Mouse (Mus musculus): Measurements from ENCODE around the gene Vps9d1. TPM values are rescaled to one million over a fixed set of nuclear protein-coding genes. Genes with fewer than 3 reads are reported as not detected.
A peak's percentile ranks its signal among the peaks of the same experiment; 100 is the strongest.

Gene Vps9d1
- total and polyA plus RNA-seq, 2 experiments = 5.6 to 48.8 TPM

- H3K4me3 ChIP-seq (ENCODE audit: insufficient read depth, low read depth, low read length) = no peak overlapping the region
- peaks cover 42% of the 10 kb centered on the region for H3K4me1 ChIP-seq (ENCODE audit: control insufficient read depth, insufficient read depth, low read length)
- H3K27ac ChIP-seq (replicated peaks; ENCODE audit: insufficient read depth, low read depth, low read length) = peak overlapping the region; percentile 96
- peak; percentile 96 for DNase-seq (ENCODE audit: extremely low read depth, low read depth, low spot score)
- no peaks in the 10 kb centered on the region for H3K27me3 ChIP-seq (ENCODE audit: control insufficient read depth, insufficient read depth, low read length)
- TF ChIP-seq CTCF (IDR thresholded peaks at IDR 0.05; ENCODE audit: low read depth, low read length) (no peak), POLR2A (IDR thresholded peaks at IDR 0.05; ENCODE audit: extremely low read depth, insufficient read depth, low read length) (no peak)
- WGBS = 17% methylated on average over 7 of the region's 7 CpGs
- H3K9ac ChIP-seq (ENCODE audit: low read depth, low read length) = peak overlapping the region; percentile 51
- no peaks in the 10 kb centered on the region for H3K79me2 ChIP-seq (ENCODE audit: control insufficient read depth, insufficient read depth, low read length)
- H3K36me3 ChIP-seq (ENCODE audit: control insufficient read depth, insufficient read depth, low read length) = no peaks in the 10 kb centered on the region
Measured at GRCm38 (mm10) chr8:123242107-123242923, 11.8 kb downstream of the Vps9d1 start.

GRCm38 (mm10) chr8:123239398-123239797 lies 14.8 kb downstream of the Vps9d1 start:
- TF ChIP-seq POLR2A (IDR thresholded peaks at IDR 0.05; ENCODE audit: extremely low read depth, insufficient read depth, low read length) = no peak
- TF ChIP-seq CTCF (IDR thresholded peaks at IDR 0.05; ENCODE audit: low read depth, low read length) = no peak
- WGBS = 95% methylated on average over 10 of the region's 10 CpGs
- Histone ChIP-seq H3K9ac (ENCODE audit: low read depth, low read length) (no peak overlapping the region), H3K27me3 (ENCODE audit: control insufficient read depth, insufficient read depth, low read length) (no peaks in the 10 kb centered on the region), H3K27ac (replicated peaks; ENCODE audit: insufficient read depth, low read depth, low read length) (no peak overlapping the region), H3K36me3 (ENCODE audit: control insufficient read depth, insufficient read depth, low read length) (no peaks in the 10 kb centered on the region), H3K79me2 (ENCODE audit: control insufficient read depth, insufficient read depth, low read length) (peaks cover 5% of the 10 kb centered on the region; the same call in 1 of the 2 replicates), H3K4me1 (ENCODE audit: control insufficient read depth, insufficient read depth, low read length) (peaks cover 34% of the 10 kb centered on the region), H3K4me3 (ENCODE audit: insufficient read depth, low read depth, low read length) (no peak overlapping the region)
- no peak for DNase-seq (ENCODE audit: extremely low read depth, low read depth, low spot score)

GRCm38 (mm10) chr8:123235520-123236497 lies 18.3 kb downstream of the Vps9d1 start, which contains the start of gene Spata2l:
Spata2l (minus strand) TSS chr8:123236233.
- peak within 1 kb of the TSS; percentile 79 for H3K4me3 ChIP-seq (ENCODE audit: insufficient read depth, low read depth, low read length)
- H3K36me3 ChIP-seq (ENCODE audit: control insufficient read depth, insufficient read depth, low read length) = no peaks in the 10 kb centered on the region
- H3K79me2 ChIP-seq (ENCODE audit: control insufficient read depth, insufficient read depth, low read length) = peaks cover 5% of the 10 kb centered on the region; the same call in 1 of the 2 replicates
- peaks cover 17% of the 10 kb centered on the region for H3K4me1 ChIP-seq (ENCODE audit: control insufficient read depth, insufficient read depth, low read length)
- WGBS = under 1% methylated on average over 57 of the region's 57 CpGs
- H3K27ac ChIP-seq (replicated peaks; ENCODE audit: insufficient read depth, low read depth, low read length) = peak within 1 kb of the TSS; percentile 91
- TF ChIP-seq POLR2A (IDR thresholded peaks at IDR 0.05; ENCODE audit: extremely low read depth, insufficient read depth, low read length) (peak; percentile 87), CTCF (IDR thresholded peaks at IDR 0.05; ENCODE audit: low read depth, low read length) (peak; percentile 36; the same call in 1 of the 2 replicates)
- peak within 1 kb of the TSS; percentile 86 for H3K9ac ChIP-seq (ENCODE audit: low read depth, low read length)
- no peaks in the 10 kb centered on the region for H3K27me3 ChIP-seq (ENCODE audit: control insufficient read depth, insufficient read depth, low read length)
- peak; percentile 98 for DNase-seq (ENCODE audit: extremely low read depth, low read depth, low spot score)

GRCm38 (mm10) chr8:123234918-123235519 lies 19.1 kb downstream of the Vps9d1 start:
- Histone ChIP-seq H3K4me3 (ENCODE audit: insufficient read depth, low read depth, low read length) (peak overlapping the region; percentile 79), H3K27me3 (ENCODE audit: control insufficient read depth, insufficient read depth, low read length) (no peaks in the 10 kb centered on the region), H3K9ac (ENCODE audit: low read depth, low read length) (peak overlapping the region; percentile 86), H3K79me2 (ENCODE audit: control insufficient read depth, insufficient read depth, low read length) (peaks cover 5% of the 10 kb centered on the region; the same call in 1 of the 2 replicates), H3K4me1 (ENCODE audit: control insufficient read depth, insufficient read depth, low read length) (peaks cover 17% of the 10 kb centered on the region), H3K27ac (replicated peaks; ENCODE audit: insufficient read depth, low read depth, low read length) (peak overlapping the region; percentile 91), H3K36me3 (ENCODE audit: control insufficient read depth, insufficient read depth, low read length) (no peaks in the 10 kb centered on the region)
- WGBS = 17% methylated on average over 13 of the region's 13 CpGs
- no peak for TF ChIP-seq POLR2A (IDR thresholded peaks at IDR 0.05; ENCODE audit: extremely low read depth, insufficient read depth, low read length)
- TF ChIP-seq CTCF (IDR thresholded peaks at IDR 0.05; ENCODE audit: low read depth, low read length) = no peak
- DNase-seq (ENCODE audit: extremely low read depth, low read depth, low spot score) = peak; percentile 13

- Histone ChIP-seq H3K36me3 (ENCODE audit: control insufficient read depth, insufficient read depth, low read length) (no peaks in the 10 kb centered on the region), H3K27ac (replicated peaks; ENCODE audit: insufficient read depth, low read depth, low read length) (no peak overlapping the region), H3K79me2 (ENCODE audit: control insufficient read depth, insufficient read depth, low read length) (peaks cover 5% of the 10 kb centered on the region; the same call in 1 of the 2 replicates), H3K4me1 (ENCODE audit: control insufficient read depth, insufficient read depth, low read length) (peaks cover 17% of the 10 kb centered on the region), H3K4me3 (ENCODE audit: insufficient read depth, low read depth, low read length) (no peak overlapping the region), H3K9ac (ENCODE audit: low read depth, low read length) (peak overlapping the region; percentile 7; the same call in 1 of the 2 replicates), H3K27me3 (ENCODE audit: control insufficient read depth, insufficient read depth, low read length) (no peaks in the 10 kb centered on the region)
- DNase-seq (ENCODE audit: extremely low read depth, low read depth, low spot score) = no peak
- WGBS = 80% methylated on average over 11 of the region's 11 CpGs
- TF ChIP-seq CTCF (IDR thresholded peaks at IDR 0.05; ENCODE audit: low read depth, low read length) = no peak
- TF ChIP-seq POLR2A (IDR thresholded peaks at IDR 0.05; ENCODE audit: extremely low read depth, insufficient read depth, low read length) = no peak
Measured at GRCm38 (mm10) chr8:123233760-123234159, 20.4 kb downstream of the Vps9d1 start.
